Mouse (Mus musculus): Measurements from ENCODE around the gene Inpp5a.

GRCm38 (mm10) chr7:139386933-139387690 lies 1.8 kb upstream of the Inpp5a start:
- TF ChIP-seq POLR2A (IDR thresholded peaks at IDR 0.05; ENCODE audit: borderline replicate concordance, control insufficient read depth, low read depth, low read length) (no peak), CTCF (IDR thresholded peaks at IDR 0.05; ENCODE audit: control insufficient read depth, insufficient read depth, low read length) (no peak)
